Mouse (Mus musculus): Measurements from ENCODE around the gene Spock2. TPM values are rescaled to one million over a fixed set of nuclear protein-coding genes. Genes with fewer than 3 reads are reported as not detected.

Gene Spock2
- total RNA-seq (2021), result 10 to 100 TPM; 41.7 to 51.4 TPM
- long read RNA-seq, experiment 1, partial matches to known transcripts, result 7 of 11 reads
- long read RNA-seq, experiment 1, other reads (novel, unspliced or antisense), result 4 of 11 reads
- long read RNA-seq, experiment 2, partial matches to known transcripts, result 13 of 19 reads
- long read RNA-seq, experiment 2, other reads (novel, unspliced or antisense), result 6 of 19 reads

- DNase-seq (ENCODE audit: low spot score in 2 of 2), result peak; percentile 37 to 40
Measured at GRCm38 (mm10) chr10:60106146-60106530, at the start of gene Spock2. Gene Spock2, plus strand, starts transcription at chr10:60106219.

DNA sequence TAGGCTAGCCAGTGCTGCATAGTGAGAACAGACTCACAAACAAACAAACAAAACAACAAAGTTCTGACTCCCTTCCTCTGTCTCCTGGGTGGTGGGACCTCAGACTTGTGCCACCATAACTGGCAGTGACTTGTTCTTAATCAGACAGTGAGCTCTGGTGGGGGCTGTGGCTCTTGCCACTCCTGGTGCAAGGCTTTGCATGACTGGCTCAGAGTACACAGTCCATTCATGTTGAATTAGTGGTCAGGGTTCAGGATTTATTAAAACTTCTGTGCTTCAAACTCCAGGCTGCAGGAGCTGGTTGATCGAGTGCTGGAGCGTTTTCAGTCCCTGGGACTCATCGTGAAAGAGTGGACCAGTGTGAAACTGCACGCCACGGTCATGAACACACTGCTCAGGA is 43.8 kb upstream of the Spock2 start:
- DNase-seq (ENCODE audit: low spot score in 2 of 2), result no peak

DNA sequence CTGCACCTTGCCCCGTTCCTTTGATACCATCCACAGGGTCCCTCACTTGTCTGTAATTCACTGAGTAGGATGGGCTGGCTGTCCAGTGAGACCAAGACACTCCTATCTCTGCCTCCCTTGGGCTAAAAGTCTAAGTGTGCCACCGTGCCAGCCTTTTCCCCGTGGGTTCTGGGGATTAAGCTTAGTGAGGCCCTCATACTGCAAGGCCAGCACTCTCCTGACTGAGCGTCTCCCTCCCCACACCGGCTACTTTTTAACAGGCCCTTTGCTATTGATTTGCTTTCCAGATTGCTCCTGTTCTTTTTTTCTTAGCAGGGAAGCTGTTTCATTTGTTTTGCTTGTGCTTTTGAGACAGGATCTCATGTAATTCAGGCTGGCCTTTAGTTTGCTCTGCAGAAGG is 43.1 kb upstream of the Spock2 start:
- DNase-seq (ENCODE audit: low spot score in 2 of 2), result no peak

- DNase-seq (ENCODE audit: low spot score in 2 of 2), result peak in 1 of 2 experiments; percentile 36
Measured at GRCm38 (mm10) chr10:60066524-60066923, 39.5 kb upstream of the Spock2 start.

DNA sequence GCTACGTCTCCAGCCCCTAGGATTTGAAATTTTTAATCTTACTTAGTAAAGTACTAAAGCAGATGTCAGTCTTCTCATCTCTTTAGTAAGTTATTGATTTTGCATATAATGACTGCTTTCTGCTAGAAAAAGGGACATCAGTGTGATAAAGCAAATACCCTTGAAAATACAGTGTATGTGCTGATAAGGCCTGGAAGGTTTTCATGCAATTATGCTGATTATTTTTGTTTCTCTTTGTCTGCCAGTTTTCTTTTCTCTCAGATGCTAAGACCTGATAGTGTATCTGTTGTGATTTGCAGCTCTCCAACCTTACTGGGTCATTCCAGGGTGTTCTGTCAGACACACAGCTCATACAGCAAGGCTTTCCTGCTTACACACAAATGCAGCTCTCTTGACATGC is 30.9 kb upstream of the Spock2 start:
- DNase-seq (ENCODE audit: low spot score in 2 of 2), result no peak

DNA sequence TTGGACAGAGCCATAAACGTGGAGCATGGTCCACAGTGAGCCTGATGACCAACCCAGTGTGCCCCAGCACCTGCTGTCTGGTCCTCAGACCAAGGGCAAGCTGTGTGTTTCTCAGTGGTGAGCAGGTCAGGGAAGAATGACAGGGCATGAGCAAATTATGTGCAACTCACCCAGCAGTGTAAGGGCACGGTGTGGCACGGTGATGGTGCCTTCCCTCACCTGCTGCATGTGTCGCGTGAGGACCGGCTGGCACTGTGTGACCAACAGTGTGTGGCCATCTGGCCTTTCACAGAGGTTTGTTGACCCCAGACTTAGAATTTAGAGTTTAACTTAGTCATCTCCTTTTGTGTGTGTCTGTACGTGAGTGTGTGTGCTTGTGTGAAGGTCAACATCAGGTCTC is 28.8 kb upstream of the Spock2 start:
- no peak for DNase-seq (ENCODE audit: low spot score in 2 of 2)

DNA sequence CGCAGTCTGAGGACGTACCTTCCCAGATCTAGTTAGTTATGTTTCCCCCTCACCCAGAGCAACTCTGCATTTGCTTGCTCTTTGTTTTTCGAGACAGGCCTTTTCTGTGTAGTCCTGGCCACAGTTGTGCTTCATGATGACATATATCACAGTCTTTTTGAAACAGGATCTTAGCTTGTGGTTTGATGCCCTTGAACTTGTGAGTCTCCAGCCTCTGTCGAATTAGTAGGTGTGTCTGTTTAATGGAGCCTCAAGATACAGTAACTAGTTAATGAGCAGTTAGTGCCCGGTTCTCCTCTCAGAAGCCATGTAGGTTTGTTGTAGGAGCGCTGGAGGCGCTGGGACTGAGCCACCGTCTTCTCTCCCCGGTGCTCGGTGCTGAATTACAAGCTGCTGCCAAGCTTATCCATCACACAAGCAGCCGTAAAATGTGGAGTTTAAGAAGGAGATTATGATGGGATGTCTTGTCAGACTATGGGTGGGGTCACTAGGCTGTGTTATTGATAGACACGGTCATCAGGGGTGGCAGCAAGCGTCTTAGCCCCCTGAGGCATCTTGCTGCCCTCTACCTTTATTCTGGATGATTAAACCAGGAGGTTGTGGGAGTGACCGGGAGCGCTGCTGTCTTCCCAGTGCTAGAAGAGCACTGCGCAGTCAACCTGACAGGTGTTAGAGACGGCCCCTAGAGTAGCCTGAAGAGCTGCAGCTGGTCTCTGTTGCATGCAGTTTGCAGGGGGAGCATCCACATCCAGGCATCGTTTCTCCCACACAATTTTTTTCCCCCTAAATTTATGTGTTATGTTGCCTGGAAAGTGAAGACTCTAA is 28.1 kb upstream of the Spock2 start:
- no peak for DNase-seq (ENCODE audit: low spot score in 2 of 2)

DNA sequence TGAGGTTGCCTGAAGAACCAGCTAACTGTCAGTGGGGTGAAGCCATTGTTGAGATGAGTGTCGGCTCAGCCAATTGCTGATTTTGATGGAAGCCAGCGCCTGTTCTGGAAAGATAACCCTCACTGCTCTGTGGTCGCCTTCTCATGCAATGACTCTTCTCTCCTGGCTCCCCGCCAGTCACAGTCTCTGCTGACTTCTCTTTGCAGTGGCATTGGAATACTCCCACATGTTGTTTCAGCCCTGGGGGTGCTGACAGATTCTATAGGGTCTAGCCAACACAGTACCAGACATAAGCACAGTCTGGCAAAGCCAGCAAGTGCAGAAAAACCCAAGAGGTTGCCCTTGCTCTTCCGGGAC is 27.5 kb upstream of the Spock2 start:
- DNase-seq (ENCODE audit: low spot score in 2 of 2), result peak; percentile 71 to 75

DNA sequence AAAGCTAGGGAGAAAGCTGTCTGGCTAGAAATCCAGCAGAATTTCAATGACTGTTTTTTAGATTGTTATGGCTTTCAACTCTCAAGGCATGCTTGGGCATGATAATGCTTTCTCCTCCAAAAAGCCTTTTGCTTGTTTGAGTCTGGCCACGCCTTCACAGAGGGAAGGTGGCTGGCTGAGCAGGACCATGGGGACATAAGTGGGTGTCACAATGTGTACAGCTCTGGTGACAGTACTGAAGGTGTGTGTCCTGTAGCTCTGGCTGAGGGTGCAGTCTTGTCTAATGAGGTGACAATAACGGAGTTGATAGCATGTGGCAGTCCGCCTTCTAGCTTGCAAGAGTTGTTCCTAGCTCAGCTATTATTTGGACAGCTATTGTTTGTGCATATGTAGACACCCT is 25.8 kb upstream of the Spock2 start:
- DNase-seq (ENCODE audit: low spot score in 2 of 2), result no peak

DNA sequence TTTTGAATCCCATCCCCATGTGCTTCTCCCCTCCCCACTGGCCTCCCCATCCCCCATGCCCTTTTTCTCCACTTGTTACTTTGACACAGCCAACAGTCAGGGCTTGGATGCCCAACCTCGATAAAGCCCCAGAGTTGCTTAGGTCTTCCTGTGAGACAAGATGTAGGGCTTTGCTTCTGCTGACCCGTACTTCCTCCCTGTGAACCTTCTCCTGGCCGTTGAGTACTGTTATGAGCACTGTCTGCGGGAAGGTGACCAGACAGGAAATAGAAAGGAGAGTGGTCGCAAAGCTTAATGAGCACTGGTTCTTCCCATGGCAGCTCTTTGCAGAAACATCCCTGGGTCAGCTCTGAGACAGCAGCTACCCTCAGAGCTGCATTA is 25.4 kb upstream of the Spock2 start:
- DNase-seq (ENCODE audit: low spot score in 2 of 2), result no peak

DNA sequence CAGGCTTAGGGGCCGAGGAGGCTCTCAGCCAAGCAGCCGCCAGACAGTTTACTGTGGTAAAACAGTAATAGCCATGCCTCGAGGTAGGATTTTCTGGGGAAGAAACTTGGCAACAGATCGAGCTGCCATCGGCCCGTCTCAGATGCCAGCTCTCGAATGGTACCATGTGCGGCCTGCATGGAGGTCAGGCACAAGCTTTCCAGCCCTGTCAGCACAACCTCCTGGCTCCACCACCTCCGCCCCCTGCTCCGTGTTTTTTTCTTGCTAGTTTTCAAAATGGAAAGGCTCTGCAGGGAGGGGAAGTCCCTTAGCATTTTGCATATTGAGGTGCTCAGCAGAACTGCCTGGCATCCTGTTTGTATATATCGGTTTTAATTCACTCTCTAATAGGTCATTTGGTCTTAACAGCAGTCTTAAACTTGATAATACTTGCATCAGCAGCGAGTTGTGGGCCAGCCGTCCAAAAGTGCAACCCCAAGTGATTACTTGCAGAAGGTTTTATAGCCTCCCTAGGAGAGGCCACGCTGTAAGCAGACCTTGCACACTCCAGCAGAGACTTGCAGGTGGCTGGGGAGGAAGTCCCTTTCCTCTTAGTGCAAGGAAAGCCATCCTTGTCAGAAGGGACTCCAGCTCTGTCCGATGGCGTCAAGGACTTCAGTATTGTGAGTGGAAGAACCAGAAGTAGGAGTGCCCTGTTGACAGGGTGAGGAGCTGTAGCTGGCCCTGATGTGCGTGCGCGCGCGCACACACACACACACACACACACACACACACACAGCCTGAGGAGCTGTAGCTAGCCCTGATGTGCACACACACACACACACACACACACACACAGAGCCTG is 24.8 kb upstream of the Spock2 start:
- no peak for DNase-seq (ENCODE audit: low spot score in 2 of 2)

- peak; percentile 41 to 47 for DNase-seq (ENCODE audit: low spot score in 2 of 2)
Measured at GRCm38 (mm10) chr10:60081905-60082304, 24.1 kb upstream of the Spock2 start.

- DNase-seq (ENCODE audit: low spot score in 2 of 2), result no peak
Measured at GRCm38 (mm10) chr10:60084065-60084464, 22.0 kb upstream of the Spock2 start.

GRCm38 (mm10) chr10:60092311-60092710 is 13.7 kb upstream of the Spock2 start:
- no peak for DNase-seq (ENCODE audit: low spot score in 2 of 2)

DNA sequence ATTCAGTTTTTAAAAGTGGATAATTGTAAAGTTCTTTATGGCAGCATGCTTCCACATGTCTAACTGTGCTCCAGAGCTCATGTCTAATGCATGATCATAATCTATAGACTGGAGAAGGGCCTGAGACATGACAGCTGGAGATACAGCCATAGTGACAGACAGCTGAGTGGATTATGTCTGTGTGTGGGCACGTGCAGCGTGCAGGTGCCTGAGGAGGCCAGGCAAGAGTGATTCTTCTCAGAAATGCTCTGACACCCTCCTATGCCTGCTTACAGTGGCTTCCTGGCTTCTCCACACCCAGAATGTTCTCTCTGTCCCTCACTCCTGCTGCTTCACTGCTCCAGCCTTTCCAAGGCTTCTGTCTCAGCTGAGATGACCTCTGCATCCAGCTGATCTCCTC is 12.3 kb upstream of the Spock2 start:
- DNase-seq (ENCODE audit: low spot score in 2 of 2), result no peak

DNA sequence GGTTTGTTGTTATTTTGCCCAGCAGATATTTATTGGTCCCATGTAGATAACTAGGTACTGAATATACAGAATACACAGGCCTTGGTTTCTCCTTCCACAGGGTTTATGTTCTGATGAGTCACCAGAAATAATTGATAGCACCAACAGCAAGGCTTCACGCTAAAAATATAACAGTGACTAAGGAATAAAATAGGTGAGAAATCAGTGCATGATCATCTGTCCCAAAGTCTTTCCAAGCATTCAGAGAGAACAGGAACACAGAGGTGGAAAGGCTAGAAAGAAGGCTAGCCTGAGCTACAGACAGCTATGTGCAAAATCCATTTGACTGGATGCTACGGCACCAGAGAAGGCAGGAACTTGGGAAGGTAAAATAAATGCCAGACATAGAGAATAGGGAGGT is 10.5 kb upstream of the Spock2 start:
- DNase-seq (ENCODE audit: low spot score in 2 of 2), result no peak

DNA sequence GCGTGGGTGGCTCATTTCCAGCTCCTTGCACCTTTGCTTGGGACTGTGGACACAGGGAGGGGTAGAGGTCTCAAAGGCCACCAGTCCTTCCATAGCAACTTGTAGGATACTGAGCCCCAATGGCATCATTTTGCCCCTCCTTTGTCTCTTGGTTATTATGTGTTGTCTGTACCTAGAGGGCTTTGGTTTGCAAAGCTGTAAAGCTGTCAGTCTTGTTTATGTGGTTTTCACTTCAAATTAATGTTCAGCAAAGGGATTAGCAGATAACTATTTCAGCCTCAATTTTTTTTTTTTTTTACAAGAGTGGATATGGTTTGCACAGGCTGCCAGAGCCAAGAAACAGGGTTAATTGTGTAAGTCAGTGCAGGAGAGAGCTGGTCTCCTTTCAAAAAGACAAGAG is 9.7 kb upstream of the Spock2 start:
- no peak for DNase-seq (ENCODE audit: low spot score in 2 of 2)

GRCm38 (mm10) chr10:60097146-60097545 is 8.9 kb upstream of the Spock2 start:
- no peak for DNase-seq (ENCODE audit: low spot score in 2 of 2)

- no peak for DNase-seq (ENCODE audit: low spot score in 2 of 2)
Measured at GRCm38 (mm10) chr10:60097774-60098173, 8.2 kb upstream of the Spock2 start.

DNA sequence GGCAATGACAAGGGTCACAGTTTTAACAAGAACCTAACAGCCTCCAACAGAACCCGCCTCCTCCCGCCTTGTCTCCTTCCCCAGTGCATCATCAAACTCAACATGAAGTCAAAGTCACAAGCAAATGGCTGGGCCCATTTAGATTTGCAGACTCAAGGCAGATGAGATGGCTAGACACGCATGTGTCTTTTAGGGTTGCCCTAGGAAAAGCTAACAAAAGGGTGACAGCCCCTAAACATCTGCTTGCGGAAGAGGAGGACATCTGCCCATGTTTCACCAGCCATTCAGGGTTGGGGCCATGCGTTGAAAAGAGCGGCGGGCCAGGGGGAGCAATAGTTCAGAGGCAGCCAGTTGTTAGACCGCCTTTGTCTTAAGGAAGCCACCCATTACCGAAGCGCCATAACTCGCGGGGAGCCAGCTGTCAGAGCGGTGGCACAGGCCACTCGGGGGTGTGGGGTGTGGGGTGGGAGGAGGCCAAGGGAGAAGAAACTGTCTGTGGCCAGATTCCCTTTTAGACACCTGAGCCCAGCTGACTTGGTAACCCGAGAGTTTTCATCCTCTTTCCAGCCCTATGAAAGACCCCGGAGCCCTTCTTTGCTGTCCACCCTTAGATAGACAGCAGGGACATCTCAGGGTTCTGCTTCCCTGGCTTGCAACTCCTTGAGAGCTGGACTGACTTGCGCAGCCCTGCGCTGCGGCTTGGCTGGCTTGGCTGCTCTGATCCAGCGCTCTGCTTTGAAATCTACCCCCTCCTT is 451 bp upstream of the Spock2 start:
- DNase-seq (ENCODE audit: low spot score in 2 of 2), result no peak

- DNase-seq (ENCODE audit: low spot score in 2 of 2), result peak; percentile 38
Measured at GRCm38 (mm10) chr10:60106531-60107186, 640 bp downstream of the Spock2 start.

Measured in adrenal gland, adult 18-20 months (tissue).